Mouse (Mus musculus): ENCODE data around the gene Zfp53. TPM values are rescaled to one million over a fixed set of nuclear protein-coding genes. Genes with fewer than 3 reads are reported as not detected.

Gene Zfp53
- polyA plus RNA-seq, 1 experiment: 3.7 TPM

DNA sequence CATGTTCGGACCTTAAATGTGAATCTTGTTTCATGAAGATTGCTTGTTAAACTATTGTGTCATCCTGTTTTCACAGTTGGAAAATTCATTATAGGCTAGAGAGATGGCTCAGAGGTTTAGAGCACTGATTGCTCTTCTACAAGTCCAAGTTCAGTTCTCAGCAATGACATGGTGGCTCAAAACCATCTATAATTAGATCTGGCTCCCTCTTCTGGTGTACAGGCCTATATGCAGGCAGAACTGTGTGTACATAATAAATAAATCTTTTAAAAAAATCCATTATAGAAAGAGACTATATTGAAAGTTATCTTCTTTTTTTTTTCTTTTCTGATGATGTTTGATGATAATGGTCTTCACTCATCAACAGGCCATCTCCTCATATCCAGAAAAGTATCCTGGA is 15.7 kb downstream of the Zfp53 start:
- H3K4me1 ChIP-seq (replicated peaks; ENCODE audit: control insufficient read depth, insufficient read depth, low read length): no peaks in the 10 kb centered on the region
- DNase-seq: no peak
- H3K4me3 ChIP-seq (ENCODE audit: control insufficient read depth, insufficient read depth, low read length): no peak overlapping the region
- no peaks in the 10 kb centered on the region for H3K27me3 ChIP-seq (ENCODE audit: control insufficient read depth, insufficient read depth, low read length)
- no peak overlapping the region for H3K27ac ChIP-seq (ENCODE audit: control insufficient read depth, insufficient read depth, low read length)
- no peak for TF ChIP-seq CTCF (IDR thresholded peaks at IDR 0.05; ENCODE audit: borderline replicate concordance, control insufficient read depth, extremely low read depth, insufficient read depth, low read length, poor library complexity)
- no peak for TF ChIP-seq POLR2A (IDR thresholded peaks at IDR 0.05; ENCODE audit: control insufficient read depth, extremely low read depth, insufficient read depth, low read length, poor library complexity)
- H3K36me3 ChIP-seq (ENCODE audit: control insufficient read depth, insufficient read depth, low read length): peaks cover 20% of the 10 kb centered on the region
- WGBS: 93% methylated on average over 1 of the region's 1 CpGs

GRCm38 (mm10) chr17:21506258-21506657 is 17.5 kb downstream of the Zfp53 start:
- H3K27ac ChIP-seq (ENCODE audit: control insufficient read depth, insufficient read depth, low read length): no peak overlapping the region
- no peak overlapping the region for H3K4me3 ChIP-seq (ENCODE audit: control insufficient read depth, insufficient read depth, low read length)
- no peak for TF ChIP-seq CTCF (IDR thresholded peaks at IDR 0.05; ENCODE audit: borderline replicate concordance, control insufficient read depth, extremely low read depth, insufficient read depth, low read length, poor library complexity)
- TF ChIP-seq POLR2A (IDR thresholded peaks at IDR 0.05; ENCODE audit: control insufficient read depth, extremely low read depth, insufficient read depth, low read length, poor library complexity): no peak
- 96% methylated on average over 3 of the region's 3 CpGs for WGBS
- peaks cover 11% of the 10 kb centered on the region for H3K36me3 ChIP-seq (ENCODE audit: control insufficient read depth, insufficient read depth, low read length)
- H3K4me1 ChIP-seq (replicated peaks; ENCODE audit: control insufficient read depth, insufficient read depth, low read length): no peaks in the 10 kb centered on the region
- H3K27me3 ChIP-seq (ENCODE audit: control insufficient read depth, insufficient read depth, low read length): no peaks in the 10 kb centered on the region
- no peak for DNase-seq

DNA sequence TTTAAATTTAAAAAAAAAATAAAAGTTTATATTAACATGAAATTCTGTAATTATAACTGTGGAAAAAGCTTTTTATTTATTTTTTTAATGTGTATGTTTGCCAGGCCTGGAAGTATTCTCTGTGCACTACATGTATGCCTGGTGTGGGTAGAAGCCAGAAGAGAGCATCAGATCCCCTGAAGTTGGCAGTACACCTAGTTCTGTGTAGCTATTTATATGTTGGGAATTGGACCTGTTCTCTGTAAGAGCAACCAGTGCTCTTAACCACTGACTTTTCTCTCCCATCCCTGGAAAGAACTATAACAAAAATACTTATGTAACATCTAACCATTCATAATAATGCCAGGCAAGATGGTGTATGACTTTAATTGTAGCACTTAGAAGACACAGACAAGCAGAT is 21.0 kb downstream of the Zfp53 start:
- no peak for TF ChIP-seq POLR2A (IDR thresholded peaks at IDR 0.05; ENCODE audit: control insufficient read depth, extremely low read depth, insufficient read depth, low read length, poor library complexity)
- no peak for TF ChIP-seq CTCF (IDR thresholded peaks at IDR 0.05; ENCODE audit: borderline replicate concordance, control insufficient read depth, extremely low read depth, insufficient read depth, low read length, poor library complexity)
- Histone ChIP-seq H3K36me3 (ENCODE audit: control insufficient read depth, insufficient read depth, low read length) (peaks cover 10% of the 10 kb centered on the region), H3K4me3 (ENCODE audit: control insufficient read depth, insufficient read depth, low read length) (no peak overlapping the region), H3K27ac (ENCODE audit: control insufficient read depth, insufficient read depth, low read length) (no peak overlapping the region), H3K4me1 (replicated peaks; ENCODE audit: control insufficient read depth, insufficient read depth, low read length) (no peaks in the 10 kb centered on the region), H3K27me3 (ENCODE audit: control insufficient read depth, insufficient read depth, low read length) (no peaks in the 10 kb centered on the region)
- no peak for DNase-seq

DNA sequence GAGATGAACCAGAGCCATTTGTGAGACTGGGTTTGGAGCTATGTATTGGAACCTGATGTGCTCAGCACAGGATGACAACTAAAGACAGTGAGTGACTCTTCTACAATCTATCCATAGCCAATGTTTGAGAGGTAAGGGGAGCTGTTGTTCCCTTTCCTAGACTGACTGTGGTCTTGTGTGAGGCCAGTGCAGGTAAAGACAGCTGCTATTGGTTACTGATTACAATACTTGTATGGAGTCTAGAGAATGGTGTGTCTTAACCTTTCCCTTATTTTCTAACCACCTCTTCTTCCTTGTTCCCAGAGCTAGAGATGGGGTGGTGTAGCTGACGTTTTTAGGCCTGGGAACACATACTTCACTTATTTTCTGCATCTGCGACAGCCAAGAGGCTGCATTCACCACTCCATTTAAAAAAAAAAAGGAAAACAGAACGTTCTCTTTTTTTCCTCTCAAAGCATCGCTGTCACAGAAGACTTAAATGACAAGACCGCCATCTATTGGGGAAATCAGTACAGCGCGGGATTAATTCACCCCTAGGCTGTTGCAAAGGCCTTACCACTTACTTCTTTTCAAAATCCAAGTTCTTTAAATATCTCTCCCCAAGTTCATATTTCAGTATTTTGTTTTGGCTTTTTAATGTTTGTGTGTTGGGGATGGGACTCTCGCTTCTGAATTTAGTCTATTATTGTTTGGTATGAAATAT is 26.8 kb downstream of the Zfp53 start:
- Histone ChIP-seq H3K27me3 (ENCODE audit: control insufficient read depth, insufficient read depth, low read length) (no peaks in the 10 kb centered on the region), H3K36me3 (ENCODE audit: control insufficient read depth, insufficient read depth, low read length) (no peaks in the 10 kb centered on the region), H3K27ac (ENCODE audit: control insufficient read depth, insufficient read depth, low read length) (no peak overlapping the region), H3K4me1 (replicated peaks; ENCODE audit: control insufficient read depth, insufficient read depth, low read length) (no peaks in the 10 kb centered on the region), H3K4me3 (ENCODE audit: control insufficient read depth, insufficient read depth, low read length) (no peak overlapping the region)
- TF ChIP-seq POLR2A (IDR thresholded peaks at IDR 0.05; ENCODE audit: control insufficient read depth, extremely low read depth, insufficient read depth, low read length, poor library complexity) (no peak), CTCF (IDR thresholded peaks at IDR 0.05; ENCODE audit: borderline replicate concordance, control insufficient read depth, extremely low read depth, insufficient read depth, low read length, poor library complexity) (no peak)
- DNase-seq: peak; percentile 62
- WGBS: 2% methylated on average over 8 of the region's 8 CpGs

- Histone ChIP-seq H3K27ac (ENCODE audit: control insufficient read depth, insufficient read depth, low read length) (peak overlapping the region; percentile 65), H3K27me3 (ENCODE audit: control insufficient read depth, insufficient read depth, low read length) (no peaks in the 10 kb centered on the region), H3K36me3 (ENCODE audit: control insufficient read depth, insufficient read depth, low read length) (no peaks in the 10 kb centered on the region), H3K4me1 (replicated peaks; ENCODE audit: control insufficient read depth, insufficient read depth, low read length) (no peaks in the 10 kb centered on the region), H3K4me3 (ENCODE audit: control insufficient read depth, insufficient read depth, low read length) (peak overlapping the region; percentile 54)
- WGBS: 1% methylated on average over 37 of the region's 37 CpGs
- peak; percentile 60 for DNase-seq
- TF ChIP-seq CTCF (IDR thresholded peaks at IDR 0.05; ENCODE audit: borderline replicate concordance, control insufficient read depth, extremely low read depth, insufficient read depth, low read length, poor library complexity): no peak
- TF ChIP-seq POLR2A (IDR thresholded peaks at IDR 0.05; ENCODE audit: control insufficient read depth, extremely low read depth, insufficient read depth, low read length, poor library complexity): no peak
Measured at GRCm38 (mm10) chr17:21516201-21517129, 27.7 kb downstream of the Zfp53 start.

DNA sequence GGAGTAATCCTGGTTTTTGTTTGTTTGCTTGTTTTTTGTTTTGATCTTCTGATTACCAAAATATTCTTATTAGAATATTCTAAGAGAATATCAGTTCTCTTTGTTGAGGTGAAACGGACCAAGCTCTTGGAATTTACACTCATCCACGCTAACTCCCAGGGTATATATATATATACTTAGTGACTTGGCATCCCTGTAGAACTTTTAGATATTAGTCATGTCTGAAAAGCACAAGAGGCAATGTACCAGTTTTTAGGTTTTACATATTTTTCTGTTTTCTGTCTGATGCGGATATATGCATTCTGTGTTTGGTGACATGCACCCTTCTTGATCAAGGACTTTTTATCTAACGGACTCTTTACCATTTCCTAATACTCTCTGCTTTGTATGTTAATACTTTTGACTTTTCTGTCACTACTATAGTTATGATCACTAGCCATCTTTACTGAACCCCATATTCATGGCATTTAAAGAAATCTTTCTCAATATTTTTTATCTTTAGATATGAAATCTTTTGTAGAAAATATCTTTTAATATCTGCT is 28.4 kb downstream of the Zfp53 start:
- H3K27ac ChIP-seq (ENCODE audit: control insufficient read depth, insufficient read depth, low read length): no peak overlapping the region
- WGBS: 25% methylated on average over 4 of the region's 4 CpGs
- H3K4me3 ChIP-seq (ENCODE audit: control insufficient read depth, insufficient read depth, low read length): no peak overlapping the region
- no peaks in the 10 kb centered on the region for H3K27me3 ChIP-seq (ENCODE audit: control insufficient read depth, insufficient read depth, low read length)
- no peak for DNase-seq
- TF ChIP-seq CTCF (IDR thresholded peaks at IDR 0.05; ENCODE audit: borderline replicate concordance, control insufficient read depth, extremely low read depth, insufficient read depth, low read length, poor library complexity) (no peak), POLR2A (IDR thresholded peaks at IDR 0.05; ENCODE audit: control insufficient read depth, extremely low read depth, insufficient read depth, low read length, poor library complexity) (no peak)
- no peaks in the 10 kb centered on the region for H3K4me1 ChIP-seq (replicated peaks; ENCODE audit: control insufficient read depth, insufficient read depth, low read length)
- no peaks in the 10 kb centered on the region for H3K36me3 ChIP-seq (ENCODE audit: control insufficient read depth, insufficient read depth, low read length)

Measured in thymus, adult 2 months (tissue).